Mouse (Mus musculus) adrenal gland, adult 18-20 months (tissue): ENCODE measurements around the gene Hat1. TPM values are rescaled to one million over a fixed set of nuclear protein-coding genes. Genes with fewer than 3 reads are reported as not detected.

Experiments
- DNase-seq, 2 experiments: peaks; one replicate each; pipeline ENCODE4 v3.0.0; 2021 to 2022; ENCODE audit warnings: low spot score in 2 of 2
- total RNA-seq, 2 experiments: library from RNA; stranded (reverse); gene quantifications; 1 replicate in 1 of 2; 2 replicates in 1 of 2; pipeline ENCODE4 v1.2.3; 2021

Gene Hat1
- total RNA-seq, 2 experiments from 2014 or later = 22.2 to 26.9 TPM

GRCm38 (mm10) chr2:71374275-71375155 is 14.2 kb upstream of the Hat1 start:
- no peak for DNase-seq

DNA sequence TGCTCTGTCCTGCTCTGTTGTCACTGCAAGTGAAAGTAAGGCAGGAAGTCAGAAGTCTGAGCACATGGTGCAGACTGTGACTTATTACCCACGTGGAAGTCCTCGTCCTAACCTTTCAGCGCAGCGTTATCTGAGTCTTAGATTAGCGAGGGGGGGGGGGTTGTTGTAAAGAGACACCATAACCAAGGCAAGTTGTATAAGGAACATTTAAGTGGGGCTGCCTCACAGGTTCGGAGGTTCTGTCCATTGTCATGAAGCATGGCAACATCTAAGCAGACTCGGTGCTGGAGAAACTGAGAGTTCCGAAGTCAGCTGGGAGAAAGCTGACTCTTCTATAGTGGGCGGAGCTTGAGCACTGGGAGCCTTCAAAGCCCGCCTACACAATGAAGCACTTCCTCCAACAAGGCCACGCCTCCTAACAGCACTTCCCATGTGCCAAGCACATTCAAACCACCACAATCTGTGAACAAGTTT is 12.3 kb upstream of the Hat1 start:
- DNase-seq = no peak

DNA sequence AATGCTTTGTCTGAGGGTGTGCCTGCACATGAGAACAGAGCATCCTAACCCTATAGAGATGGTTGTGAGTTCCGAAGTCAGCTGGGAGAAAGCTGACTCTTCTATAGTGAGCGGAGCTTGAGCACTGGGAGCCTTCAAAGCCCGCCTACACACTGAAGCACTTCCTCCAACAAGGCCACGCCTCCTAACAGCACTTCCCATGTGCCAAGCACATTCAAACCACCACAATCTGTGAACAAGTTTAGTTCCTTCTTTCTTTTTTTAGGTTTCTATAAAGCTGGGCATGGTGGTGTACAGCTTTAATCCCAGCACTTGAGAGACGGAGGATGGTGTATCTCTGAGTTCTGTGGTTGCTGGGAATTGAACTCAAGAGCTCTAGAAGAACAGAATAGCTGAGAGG is 11.3 kb upstream of the Hat1 start:
- no peak for DNase-seq

DNA sequence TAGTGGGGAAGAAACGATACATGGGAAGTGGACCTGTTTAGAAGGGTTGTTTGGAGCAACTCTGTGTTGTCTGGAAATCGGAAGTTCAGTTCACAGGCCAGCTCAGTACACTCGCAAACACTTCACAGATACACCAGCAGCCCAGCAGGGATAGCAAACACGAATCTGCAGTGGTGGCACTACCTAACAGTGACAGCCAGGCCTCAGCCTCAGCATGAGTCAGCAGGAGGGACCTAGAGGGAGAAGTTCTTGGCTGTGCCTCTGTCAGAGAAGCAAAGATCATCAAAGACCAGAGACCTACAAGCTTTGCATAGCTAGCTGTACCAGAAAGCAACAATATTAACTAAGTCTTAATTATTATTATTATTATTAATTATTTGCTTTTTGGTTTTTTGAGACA is 6.8 kb upstream of the Hat1 start:
- no peak for DNase-seq

DNA sequence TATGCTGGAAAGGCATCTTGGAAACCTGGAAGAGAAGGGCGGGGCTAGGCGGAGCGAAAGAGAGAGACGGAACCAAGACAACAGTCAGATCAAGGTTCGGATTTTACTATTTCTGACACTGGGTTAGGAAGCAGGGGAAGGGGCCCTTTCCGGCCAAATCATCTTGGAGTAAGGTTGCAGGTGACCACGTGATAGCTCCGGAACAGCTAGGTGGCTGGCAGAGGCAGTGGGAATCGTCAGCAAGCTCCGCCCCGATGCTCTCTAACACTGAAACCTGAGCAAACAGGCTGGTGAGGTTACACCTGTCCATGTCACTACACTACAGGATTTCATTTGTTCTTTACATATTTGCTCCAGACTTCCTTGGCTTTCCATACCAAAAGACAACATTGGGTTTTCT is 4.9 kb upstream of the Hat1 start:
- no peak for DNase-seq

DNA sequence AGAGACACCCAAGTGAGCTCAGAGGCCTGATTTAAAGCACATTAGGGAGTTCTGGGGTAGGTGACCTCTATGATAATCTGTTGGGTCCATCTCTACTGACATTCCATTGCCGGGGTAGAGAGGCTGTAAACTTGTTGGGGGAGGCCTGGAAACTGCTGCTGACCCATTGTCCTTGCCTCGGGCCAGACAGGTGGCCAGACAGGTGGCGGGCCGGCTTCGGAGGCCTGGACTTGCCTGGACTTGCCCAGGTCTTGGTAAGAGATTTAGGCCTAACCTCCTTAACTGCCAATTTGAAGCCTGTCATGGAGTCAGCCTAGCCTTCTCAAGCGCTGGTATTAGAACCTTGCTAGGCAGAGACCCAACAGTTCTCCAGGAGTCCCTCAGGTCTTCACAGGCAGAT is 992 bp upstream of the Hat1 start:
- DNase-seq = no peak

GRCm38 (mm10) chr2:71389864-71390263 is 1.1 kb downstream of the Hat1 start:
- no peak for DNase-seq

DNA sequence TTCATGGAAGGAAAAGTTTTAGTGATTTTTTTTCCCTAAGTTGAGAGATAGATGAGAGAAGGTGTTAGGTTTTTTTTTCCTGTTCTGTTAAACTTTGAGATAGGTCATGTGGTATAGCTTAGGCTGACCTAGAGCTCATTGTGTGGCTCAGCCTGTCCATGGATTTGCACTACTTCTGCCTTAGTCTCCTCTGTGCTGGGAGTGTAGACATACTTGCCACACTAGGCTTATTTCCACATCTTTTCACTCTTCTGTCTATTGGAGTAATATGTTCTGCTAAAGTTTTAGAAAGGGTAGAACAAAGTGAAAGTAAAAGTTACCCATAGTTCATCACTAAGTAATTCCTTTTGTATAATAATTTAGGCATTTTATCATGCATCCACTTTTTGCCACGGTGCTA is 16.9 kb downstream of the Hat1 start:
- no peak for DNase-seq

DNA sequence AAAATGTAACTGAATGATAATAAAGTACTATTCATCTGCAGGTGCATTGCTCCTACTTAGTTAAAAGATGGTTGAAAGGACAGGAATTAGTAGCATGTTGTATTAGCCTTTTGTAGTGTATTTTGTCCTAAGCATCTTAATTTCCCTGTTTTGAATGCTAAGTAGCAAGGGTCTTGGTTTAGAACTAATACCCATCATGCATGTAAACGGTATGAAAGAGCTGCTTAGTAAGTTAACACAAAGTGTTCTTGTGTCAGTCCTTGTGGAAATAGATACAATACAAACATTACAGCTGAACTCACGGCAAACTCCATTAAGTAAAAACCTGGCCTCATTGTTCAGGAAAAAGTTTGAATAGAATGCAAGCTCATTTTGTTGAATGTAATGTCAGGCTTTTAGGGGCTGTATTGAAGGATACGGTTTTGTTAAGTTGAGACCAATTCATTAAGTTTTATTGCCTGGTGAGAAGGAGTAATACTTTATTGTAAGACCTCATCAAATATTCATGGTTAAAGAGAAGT is 30.1 kb downstream of the Hat1 start:
- no peak for DNase-seq

DNA sequence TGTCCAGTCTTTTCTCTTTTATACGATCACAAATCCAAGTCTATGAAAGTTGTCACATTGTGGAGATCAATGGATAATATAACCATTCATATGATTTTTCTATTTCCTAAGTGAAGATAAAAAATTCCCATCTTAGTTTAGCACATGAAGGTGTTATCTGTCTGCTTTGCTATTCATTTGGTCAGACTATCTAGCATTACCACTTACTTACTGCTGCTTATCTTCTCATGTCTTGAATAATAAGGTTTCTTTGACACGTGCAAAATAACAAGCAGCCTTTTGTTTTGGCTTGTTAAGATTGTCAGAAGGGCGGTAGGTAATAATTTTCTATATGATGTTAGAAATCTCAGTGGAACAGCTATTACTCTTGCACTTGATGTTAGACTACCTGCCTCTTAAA is 30.6 kb downstream of the Hat1 start:
- DNase-seq = no peak

DNA sequence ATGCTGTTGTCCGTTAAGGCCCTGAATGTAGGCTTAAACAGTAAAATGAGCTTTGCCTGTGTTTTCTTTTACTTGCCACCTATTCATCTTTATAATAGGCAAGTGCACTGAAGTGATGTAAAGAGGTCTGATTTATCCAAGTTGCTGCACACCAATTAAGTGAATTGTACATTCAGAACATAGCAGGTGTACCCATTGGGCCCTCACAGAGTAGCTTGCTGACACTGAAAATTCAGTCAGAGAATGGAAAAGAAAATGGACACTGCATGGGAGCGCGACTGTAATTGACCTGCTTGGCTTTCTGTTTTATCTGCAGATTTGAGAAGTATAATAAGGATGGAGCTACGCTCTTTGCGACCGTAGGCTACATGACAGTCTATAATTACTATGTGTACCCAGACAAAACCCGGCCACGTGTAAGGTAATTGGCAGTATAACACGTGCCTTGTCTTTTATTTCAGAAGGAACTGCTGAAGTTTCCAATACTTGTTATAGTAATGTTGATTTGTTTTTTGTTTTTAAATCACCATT is 32.2 kb downstream of the Hat1 start:
- DNase-seq = no peak

- DNase-seq = no peak
Measured at GRCm38 (mm10) chr2:71424545-71424944, 35.8 kb downstream of the Hat1 start.

GRCm38 (mm10) chr2:71435440-71435839 is 46.7 kb downstream of the Hat1 start:
- no peak for DNase-seq

DNA sequence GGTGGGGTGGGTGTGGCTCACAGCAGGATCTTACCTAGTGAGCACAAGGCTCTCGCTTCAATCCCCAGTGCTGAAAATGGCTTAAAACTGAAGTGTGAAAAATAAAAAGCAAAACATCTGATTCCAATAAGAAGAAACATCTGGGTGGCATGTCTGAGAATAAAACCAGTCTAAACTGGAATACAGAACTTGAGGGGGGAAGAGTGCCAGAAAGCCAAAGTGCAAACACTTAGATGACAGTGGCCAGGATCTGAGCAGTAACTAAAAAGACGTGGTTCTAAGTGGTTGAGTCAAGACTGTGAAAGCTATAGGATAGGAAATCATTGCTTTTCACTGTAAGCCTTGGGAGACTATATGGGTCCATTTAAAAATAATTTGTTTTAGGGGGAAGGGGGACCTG is 54.6 kb downstream of the Hat1 start:
- DNase-seq = no peak

GRCm38 (mm10) chr2:71445536-71446196 is 56.9 kb downstream of the Hat1 start:
- no peak for DNase-seq

DNA sequence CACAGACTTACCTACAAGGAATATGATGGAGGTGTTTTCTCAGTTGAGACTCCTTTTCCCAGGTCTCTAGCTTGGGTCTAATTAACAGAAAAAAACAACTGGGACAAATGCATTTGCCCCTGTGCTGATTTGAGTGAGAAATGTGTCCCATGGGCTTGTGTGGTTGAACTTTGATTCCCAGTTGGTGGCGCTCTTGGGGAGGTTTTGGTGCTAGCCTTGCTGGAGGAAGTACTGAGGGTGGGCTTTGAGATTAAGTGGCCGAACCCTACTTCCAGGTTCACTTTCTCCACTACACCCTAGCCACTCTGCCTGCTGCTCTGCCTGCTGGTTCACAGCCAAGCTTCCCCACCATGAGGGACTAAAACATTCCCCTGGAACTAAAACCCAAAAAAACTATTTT is 60.8 kb downstream of the Hat1 start:
- no peak for DNase-seq

DNA sequence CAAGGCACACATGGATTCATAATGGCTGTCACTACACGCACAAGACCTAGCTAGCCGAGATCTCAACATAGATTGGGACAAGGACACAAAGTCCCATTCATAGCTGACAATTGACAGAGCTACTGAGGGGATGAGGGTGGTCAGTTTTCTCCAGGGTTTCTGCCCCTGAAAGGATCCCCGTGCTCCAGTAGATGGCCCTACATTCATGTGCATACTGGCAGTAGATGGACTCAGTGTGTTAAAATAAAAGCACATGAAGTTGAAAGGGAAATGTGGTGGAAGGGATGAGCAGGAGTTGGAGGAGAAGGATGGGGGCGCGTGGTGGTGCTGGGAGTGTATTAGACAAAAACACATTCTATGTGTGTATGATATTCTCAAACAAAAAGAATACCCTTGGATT is 63.0 kb downstream of the Hat1 start:
- no peak for DNase-seq

DNA sequence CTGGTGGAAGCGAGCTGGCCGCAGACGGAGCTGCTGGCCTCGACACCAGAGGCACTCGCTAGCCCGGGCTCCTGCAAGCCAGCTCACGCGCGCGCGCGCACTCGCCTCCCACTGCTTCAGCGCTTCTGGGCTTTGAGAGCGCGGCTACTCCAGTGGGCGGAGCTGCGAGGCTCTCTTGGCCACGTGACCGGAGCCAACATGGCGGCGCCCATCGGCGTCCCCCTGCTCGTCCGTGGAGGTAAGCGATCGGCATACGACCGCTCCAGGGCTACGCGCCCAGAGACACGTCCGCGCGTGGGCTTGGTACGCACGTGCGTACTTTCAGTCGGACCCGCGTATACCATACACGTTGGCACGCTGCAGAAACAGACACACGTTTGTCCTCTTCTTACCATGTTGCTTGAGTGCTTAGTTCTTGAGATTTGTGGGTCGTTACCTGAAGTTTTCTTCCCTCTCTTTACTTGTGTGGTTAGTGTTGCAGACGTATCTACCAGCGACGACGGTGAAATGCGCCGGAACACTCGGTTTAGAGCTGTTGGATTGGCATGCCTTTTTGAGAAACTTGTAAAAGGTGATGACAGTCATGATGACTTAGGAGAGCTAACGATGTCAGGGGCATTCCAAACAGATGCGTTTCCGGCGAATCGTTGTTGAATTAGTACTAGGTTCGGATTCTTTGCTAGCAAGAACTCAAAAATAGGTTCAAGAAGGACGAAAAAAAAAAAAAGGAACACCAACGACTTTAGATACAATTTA is 64.6 kb downstream of the Hat1 start, which contains the start of gene Metap1d:
TSS of gene Metap1d (plus strand) at position 116 of the 756 bp plus-strand sequence.
- peak; percentile 89 for DNase-seq

- no peak for DNase-seq
Measured at GRCm38 (mm10) chr2:71453917-71454260, 65.1 kb downstream of the Hat1 start.

GRCm38 (mm10) chr2:71458624-71459023 is 69.9 kb downstream of the Hat1 start:
- DNase-seq = no peak

DNA sequence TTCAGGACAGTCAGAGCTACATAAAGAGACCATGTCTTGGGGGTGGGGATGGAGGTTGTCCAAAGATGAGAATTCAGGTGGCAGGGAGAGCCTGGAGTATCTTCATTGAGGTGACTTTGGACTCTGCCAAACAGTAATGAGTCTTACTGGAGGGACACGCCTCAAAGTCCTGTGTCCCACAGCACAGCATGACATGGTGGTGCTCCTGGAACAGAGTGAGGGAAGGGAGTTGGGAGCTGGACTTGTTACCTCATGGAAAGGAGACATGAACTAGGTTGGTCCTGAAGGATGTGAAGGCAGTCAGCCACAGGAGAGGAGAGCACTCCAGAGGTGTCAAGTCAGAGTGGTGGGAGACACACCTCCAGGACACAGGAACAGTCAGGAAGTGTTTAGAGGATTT is 70.9 kb downstream of the Hat1 start:
- DNase-seq = no peak
